Mouse (Mus musculus) stomach, embryonic 14.5 days (tissue): ENCODE results near the gene Pcbp4. TPM values are rescaled to one million over a fixed set of nuclear protein-coding genes. Genes with fewer than 3 reads are reported as not detected.

Experiments used
- ATAC-seq: fragments of 200-750 bp; cut with Nextera tagmentation; 2 replicates; pipeline ENCODE4 v1.8.0; 2017; ENCODE audit warnings: low read depth, moderate TSS enrichment; ENCODE audit not compliant: insufficient number of reproducible peaks, insufficient read depth, low FRiP score
- H3K27ac ChIP-seq: fragments of 300-500 bp; sonication (generic); 2 replicates; pipeline ENCODE4 v1.5.1; 2014; ENCODE audit warnings: mild to moderate bottlenecking, low read length, moderate library complexity, mixed read lengths
- H3K27me3 ChIP-seq: fragments of 300-500 bp; sonication (generic); 2 replicates; pipeline ENCODE4 v1.6.1; 2014; ENCODE audit warnings: low read length, control low read depth, mixed read lengths; ENCODE audit not compliant: control insufficient read depth, insufficient read depth
- H3K36me3 ChIP-seq: fragments of 300-500 bp; sonication (generic); 2 replicates; pipeline ENCODE4 v1.6.1; 2014; ENCODE audit warnings: mild to moderate bottlenecking, control low read depth, low read length, moderate library complexity, mixed read lengths; ENCODE audit not compliant: control insufficient read depth, insufficient read depth
- H3K4me1 ChIP-seq: fragments of 300-500 bp; sonication (generic); 2 replicates; pipeline ENCODE4 v1.6.1; 2014; ENCODE audit warnings: low read length, control low read depth, mixed read lengths; ENCODE audit not compliant: control insufficient read depth, insufficient read depth
- H3K4me2 ChIP-seq: fragments of 300-500 bp; sonication (generic); replicated peaks from 2 replicates; pipeline ENCODE4 v1.6.1; 2014; ENCODE audit warnings: low read depth, low read length, control low read depth
- H3K4me3 ChIP-seq: fragments of 300-500 bp; sonication (generic); 2 replicates; pipeline ENCODE4 v1.5.1; 2014; ENCODE audit warnings: low read depth, low read length, control low read depth
- H3K9ac ChIP-seq: fragments of 300-500 bp; sonication (generic); replicated peaks from 2 replicates; pipeline ENCODE4 v1.6.1; 2014; ENCODE audit warnings: low read depth, mild to moderate bottlenecking, control low read depth, low read length, moderate library complexity, mixed read lengths
- H3K9me3 ChIP-seq: fragments of 300-500 bp; sonication (generic); 2 replicates; pipeline ENCODE4 v1.6.1; 2016; ENCODE audit warnings: low read depth, low read length, control low read depth; ENCODE audit not compliant: control insufficient read depth
- WGBS: fragments of 180-500 bp; shearing (Covaris S2); extraction: QIAGEN DNeasy Blood & Tissue Kit; methylation state at CpG from one replicate; pipeline ENCODE4 v1.1.7; 2014; 5-methylcytosine and 5-hydroxymethylcytosine counted together
- polyA plus RNA-seq: library from polyadenylated mRNA; unstranded; fragments of >200 nt; fragmentation: Nextera tagmentation; extraction: Ambion mirVana; gene quantifications from 2 replicates; pipeline ENCODE4 v1.2.1, GENCODE M21; 2014

Gene Pcbp4
- polyA plus RNA-seq, 1 experiment from 2014 or later: 60.9 TPM

- peaks cover 12% of the 10 kb centered on the region for H3K36me3 ChIP-seq
- 3% methylated on average over 16 of the region's 16 CpGs for WGBS
- peaks cover 18% of the 10 kb centered on the region for H3K4me1 ChIP-seq
- peak overlapping the region; percentile 75 for H3K4me3 ChIP-seq
- H3K9ac ChIP-seq: peak overlapping the region; percentile 37
- H3K27ac ChIP-seq: no peak overlapping the region
- H3K9me3 ChIP-seq: no peaks in the 10 kb centered on the region
- H3K27me3 ChIP-seq: no peaks in the 10 kb centered on the region
- H3K4me2 ChIP-seq: peak overlapping the region; percentile 94
- no peak for ATAC-seq
These were observed 24.6 kb downstream of the Pcbp4 start for GRCm38 (mm10) chr9:106477649-106478048.

GRCm38 (mm10) chr9:106478101-106478500, 25.0 kb downstream of the Pcbp4 start:
- no peaks in the 10 kb centered on the region for H3K27me3 ChIP-seq
- ATAC-seq: no peak
- no peak overlapping the region for H3K27ac ChIP-seq
- H3K4me2 ChIP-seq: peak overlapping the region; percentile 94
- peaks cover 18% of the 10 kb centered on the region for H3K4me1 ChIP-seq
- peak overlapping the region; percentile 75 for H3K4me3 ChIP-seq
- H3K9ac ChIP-seq: peak overlapping the region; percentile 37; the same call in 1 of the 2 replicates
- peaks cover 15% of the 10 kb centered on the region for H3K36me3 ChIP-seq
- no peaks in the 10 kb centered on the region for H3K9me3 ChIP-seq
- 80% methylated on average over 9 of the region's 9 CpGs for WGBS

GRCm38 (mm10) chr9:106480541-106480940, 27.4 kb downstream of the Pcbp4 start:
- Histone ChIP-seq H3K4me3 (no peak overlapping the region), H3K9ac (no peak overlapping the region), H3K36me3 (peaks cover 30% of the 10 kb centered on the region), H3K4me2 (no peak overlapping the region), H3K4me1 (peaks cover 6% of the 10 kb centered on the region), H3K27me3 (no peaks in the 10 kb centered on the region), H3K9me3 (no peaks in the 10 kb centered on the region), H3K27ac (no peak overlapping the region)
- 94% methylated on average over 7 of the region's 7 CpGs for WGBS
- ATAC-seq: no peak

- no peak for ATAC-seq
- Histone ChIP-seq H3K27me3 (no peaks in the 10 kb centered on the region), H3K9me3 (no peaks in the 10 kb centered on the region), H3K27ac (no peak overlapping the region), H3K4me3 (no peak overlapping the region), H3K36me3 (peaks cover 30% of the 10 kb centered on the region), H3K4me2 (no peak overlapping the region), H3K4me1 (peaks cover 6% of the 10 kb centered on the region), H3K9ac (no peak overlapping the region)
- WGBS: 89% methylated on average over 15 of the region's 15 CpGs
These were observed 28.0 kb downstream of the Pcbp4 start for GRCm38 (mm10) chr9:106481075-106481474.

- H3K27ac ChIP-seq: no peak overlapping the region
- peaks cover 30% of the 10 kb centered on the region for H3K36me3 ChIP-seq
- H3K4me1 ChIP-seq: peaks cover 6% of the 10 kb centered on the region
- H3K9me3 ChIP-seq: no peaks in the 10 kb centered on the region
- no peak overlapping the region for H3K9ac ChIP-seq
- H3K4me2 ChIP-seq: no peak overlapping the region
- no peak overlapping the region for H3K4me3 ChIP-seq
- 92% methylated on average over 13 of the region's 13 CpGs for WGBS
- no peaks in the 10 kb centered on the region for H3K27me3 ChIP-seq
- ATAC-seq: no peak
These were observed 28.6 kb downstream of the Pcbp4 start for GRCm38 (mm10) chr9:106481676-106482075.

GRCm38 (mm10) chr9:106482578-106483115, 29.6 kb downstream of the Pcbp4 start:
- no peaks in the 10 kb centered on the region for H3K27me3 ChIP-seq
- no peak overlapping the region for H3K27ac ChIP-seq
- H3K9me3 ChIP-seq: no peaks in the 10 kb centered on the region
- H3K4me3 ChIP-seq: no peak overlapping the region
- ATAC-seq: no peak
- 87% methylated on average over 17 of the region's 17 CpGs for WGBS
- H3K4me1 ChIP-seq: peaks cover 6% of the 10 kb centered on the region
- H3K4me2 ChIP-seq: no peak overlapping the region
- peaks cover 30% of the 10 kb centered on the region for H3K36me3 ChIP-seq
- H3K9ac ChIP-seq: no peak overlapping the region

GRCm38 (mm10) chr9:106483136-106483535, 30.0 kb downstream of the Pcbp4 start:
- Histone ChIP-seq H3K9ac (no peak overlapping the region), H3K4me2 (no peak overlapping the region), H3K27me3 (no peaks in the 10 kb centered on the region), H3K36me3 (peaks cover 30% of the 10 kb centered on the region), H3K4me3 (no peak overlapping the region), H3K9me3 (no peaks in the 10 kb centered on the region), H3K4me1 (peaks cover 2% of the 10 kb centered on the region), H3K27ac (no peak overlapping the region)
- ATAC-seq: no peak
- 96% methylated on average over 10 of the region's 10 CpGs for WGBS

GRCm38 (mm10) chr9:106483606-106484005, 30.5 kb downstream of the Pcbp4 start:
- WGBS: 91% methylated on average over 17 of the region's 17 CpGs
- no peak for ATAC-seq
- peaks cover 30% of the 10 kb centered on the region for H3K36me3 ChIP-seq
- no peak overlapping the region for H3K9ac ChIP-seq
- no peaks in the 10 kb centered on the region for H3K27me3 ChIP-seq
- no peak overlapping the region for H3K27ac ChIP-seq
- H3K9me3 ChIP-seq: no peaks in the 10 kb centered on the region
- H3K4me2 ChIP-seq: no peak overlapping the region
- H3K4me1 ChIP-seq: no peaks in the 10 kb centered on the region
- H3K4me3 ChIP-seq: no peak overlapping the region

- no peak overlapping the region for H3K9ac ChIP-seq
- WGBS: 81% methylated on average over 10 of the region's 10 CpGs
These were observed 32.0 kb downstream of the Pcbp4 start for GRCm38 (mm10) chr9:106485076-106485475.

More at GRCm38 (mm10) chr9:106485076-106485475, 32.0 kb downstream of the Pcbp4 start:
- H3K36me3 ChIP-seq: peaks cover 29% of the 10 kb centered on the region
- no peaks in the 10 kb centered on the region for H3K27me3 ChIP-seq
- H3K27ac ChIP-seq: no peak overlapping the region
- H3K4me2 ChIP-seq: no peak overlapping the region
- H3K9me3 ChIP-seq: no peaks in the 10 kb centered on the region
- H3K4me3 ChIP-seq: no peak overlapping the region
- no peak; the same call in 1 of the 2 replicates for ATAC-seq
- H3K4me1 ChIP-seq: no peaks in the 10 kb centered on the region
